Mouse (Mus musculus) left cerebral cortex, adult 6 months (tissue): ENCODE measurements around the gene Rnf7. TPM values are rescaled to one million over a fixed set of nuclear protein-coding genes. Genes with fewer than 3 reads are reported as not detected.

Experiments
- long read RNA-seq, 2 experiments: library from polyadenylated mRNA; unstranded; transcript quantifications; one replicate each; pipeline ENCODE4 v2.0.0; 2019 to 2020
- polyA plus RNA-seq: library from polyadenylated mRNA; unstranded; fragments of <200 nt; fragmentation: Nextera tagmentation; gene quantifications from 2 replicates; pipeline ENCODE4 v1.2.3, GENCODE M21; 2021

Rnf7 gene
- 258 and 292 TPM in 2 replicates for polyA plus RNA-seq
- long read RNA-seq, experiment 1, transcript Rnf7-201 (3 exons, 1,232 nt): major isoform, 338 of 348 reads
- long read RNA-seq, experiment 1, partial matches to known transcripts: 3 of 348 reads
- long read RNA-seq, experiment 1, other reads (novel, unspliced or antisense): 6 of 348 reads
- long read RNA-seq, experiment 2, transcript Rnf7-201 (3 exons, 1,232 nt): major isoform, 291 of 307 reads
- long read RNA-seq, experiment 2, partial matches to known transcripts: 0 of 307 reads
- long read RNA-seq, experiment 2, other reads (novel, unspliced or antisense): 16 of 307 reads

DNA sequence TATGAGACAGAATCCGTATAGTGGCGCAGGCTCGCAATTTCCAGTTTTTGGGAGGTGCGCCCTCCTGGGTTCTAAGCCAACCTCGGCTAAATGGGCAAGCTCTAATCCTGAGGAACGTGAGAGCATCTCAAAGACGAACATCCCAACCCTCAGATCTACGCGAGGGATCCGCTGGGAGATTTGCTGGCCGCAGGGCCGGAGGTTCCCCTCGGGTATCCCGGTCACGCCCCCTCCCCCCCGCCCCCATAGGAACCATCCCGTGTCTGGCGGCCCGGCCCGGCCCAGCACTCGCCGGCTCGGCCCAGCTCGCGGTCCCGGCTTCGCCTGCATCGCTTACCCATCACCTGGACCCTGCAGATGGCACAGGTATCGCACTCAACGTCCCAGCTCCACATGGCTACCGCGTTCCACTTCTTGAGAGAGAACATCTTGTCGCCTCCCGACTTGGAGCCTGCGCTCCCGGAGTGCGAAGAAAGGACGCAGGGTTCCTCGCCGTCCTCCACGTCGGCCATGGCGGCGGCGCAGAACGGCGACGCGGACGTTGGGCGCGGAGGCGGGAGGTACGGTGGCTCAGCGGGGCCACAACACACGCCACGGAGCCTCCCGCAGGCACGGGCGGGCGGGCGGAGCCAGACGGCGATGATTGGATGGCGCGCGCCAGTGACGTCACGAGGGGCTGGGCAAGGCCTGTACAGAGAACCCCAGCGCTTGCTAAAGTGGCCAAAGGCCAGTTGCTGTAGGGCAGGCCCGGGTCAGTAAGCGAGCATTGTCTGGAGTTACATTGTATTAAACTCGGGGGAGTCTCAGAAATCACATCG lies at the start of gene Rnf7:
Gene Rnf7, minus strand, starts transcription at position 605 of the 818 bp plus-strand sequence.

DNA sequence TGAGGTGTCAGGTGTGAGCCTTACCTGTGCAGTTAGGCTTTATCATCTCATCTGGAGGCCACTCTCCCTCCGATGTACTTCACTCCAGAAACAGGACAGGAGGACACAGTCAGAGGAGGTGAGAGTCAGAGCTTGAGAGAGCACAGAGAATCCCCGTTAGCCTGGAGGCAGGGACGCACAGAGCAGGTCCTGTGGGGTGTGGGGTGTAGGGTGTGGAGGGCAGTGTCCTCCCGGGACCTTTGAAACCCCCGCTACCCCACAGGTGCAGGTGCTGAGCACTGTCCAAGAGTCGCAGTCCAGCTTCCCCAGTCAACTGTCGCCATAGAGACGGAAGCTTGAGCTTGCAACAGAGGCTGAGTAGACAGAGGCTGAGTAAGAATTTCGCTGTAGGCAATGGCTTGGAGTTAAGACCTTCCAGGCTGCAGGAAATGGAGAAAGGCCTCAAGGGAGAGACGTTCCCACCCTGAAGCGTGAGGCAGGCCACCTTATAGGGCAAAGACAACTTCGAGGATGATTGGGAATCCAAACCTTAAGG lies 46.6 kb upstream of the Rnf7 start, which contains the start of gene Gm28729:
Gene Gm28729, minus strand, starts transcription at position 293 of the 535 bp plus-strand sequence.

Other genes starting within 250 kb of the Rnf7 start
- 64.0 and 64.2 TPM in 2 replicates for gene Atp1b3, start 114.2 kb downstream of the Rnf7 start, polyA plus RNA-seq
- 0.10 and 0.36 TPM in 2 replicates for gene Gm28729, start 46.6 kb upstream of the Rnf7 start, polyA plus RNA-seq
- 8.8 and 9.4 TPM in 2 replicates for gene Rasa2, start 152.9 kb upstream of the Rnf7 start, polyA plus RNA-seq